Mouse (Mus musculus) layer of hippocampus, adult 9-10 months (tissue): Measurements from ENCODE around the gene Cpa2.

ENCODE experiments used
- DNase-seq: peaks from one replicate; pipeline ENCODE4 v3.0.0; 2022; ENCODE audit warnings: low spot score

The Cpa2 gene

DNA sequence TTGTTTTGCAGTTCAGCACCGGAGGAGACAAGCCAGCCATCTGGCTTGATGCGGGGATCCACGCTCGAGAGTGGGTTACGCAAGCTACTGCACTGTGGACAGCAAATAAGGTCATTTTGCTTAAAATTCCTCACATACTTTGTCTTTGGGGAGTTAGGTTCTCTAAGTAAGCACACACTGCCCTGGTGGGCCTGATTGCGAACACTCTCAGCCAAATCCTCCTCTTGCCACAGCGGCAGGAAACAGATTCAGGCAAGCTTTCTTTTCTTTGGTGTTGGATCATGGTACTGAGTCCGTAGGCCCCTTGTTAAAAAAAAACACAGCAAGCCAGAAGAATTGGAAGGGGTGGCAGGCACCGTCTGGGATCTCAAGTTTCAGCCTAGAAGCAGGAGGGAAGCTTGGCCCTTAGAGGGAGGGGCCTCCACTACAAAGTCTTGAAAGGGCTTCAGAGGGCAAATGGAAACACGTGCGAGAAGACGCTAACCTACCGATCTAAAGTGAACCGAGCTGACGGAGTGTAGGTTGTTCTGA is 7.9 kb downstream of the Cpa2 start:
- no peak for DNase-seq

DNA sequence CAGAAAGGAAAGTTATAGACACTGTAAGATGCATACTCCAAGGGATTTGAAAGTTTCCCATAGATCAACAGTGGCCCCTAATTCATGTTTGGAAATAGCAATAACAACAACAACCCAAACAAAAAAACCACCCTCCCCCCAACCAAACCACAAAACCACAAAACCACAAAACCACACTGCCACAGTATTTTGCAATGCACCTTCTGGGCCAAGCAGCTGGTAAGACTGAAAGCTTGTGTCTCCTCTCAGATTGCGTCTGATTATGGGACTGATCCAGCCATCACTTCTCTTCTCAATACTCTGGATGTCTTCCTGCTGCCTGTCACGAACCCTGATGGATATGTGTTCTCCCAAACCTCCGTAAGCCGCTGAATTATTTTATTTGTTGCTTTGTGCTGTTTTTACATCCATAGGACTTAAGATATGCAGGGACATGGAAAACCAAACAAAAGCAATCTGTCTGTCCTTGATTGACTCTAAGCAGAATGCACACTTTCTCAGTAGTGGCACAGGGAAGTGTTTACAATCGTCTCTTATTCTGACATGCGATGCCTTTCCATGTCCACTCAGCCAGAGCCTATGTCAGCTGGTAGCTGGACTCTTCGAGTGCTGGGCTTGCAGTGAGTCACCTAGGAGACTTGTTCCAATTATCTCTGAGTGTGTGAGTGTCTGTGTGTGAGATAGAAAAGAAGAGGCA is 9.3 kb downstream of the Cpa2 start:
- no peak for DNase-seq

DNA sequence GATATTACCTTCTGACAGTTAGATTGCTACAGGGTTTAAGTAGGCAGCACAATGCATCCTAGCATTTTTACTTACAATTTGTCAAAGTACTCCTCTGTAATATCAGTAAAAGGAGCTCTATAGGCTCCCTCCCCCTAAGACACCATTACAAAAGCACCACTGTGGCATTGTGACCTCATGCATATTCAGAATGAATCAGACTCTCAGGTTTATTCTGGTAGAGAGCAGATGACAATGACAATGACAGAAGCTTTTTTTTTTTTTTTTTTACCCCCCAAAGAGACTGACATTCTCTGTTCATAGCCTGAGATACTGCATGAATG is 9.8 kb downstream of the Cpa2 start:
- no peak for DNase-seq

DNA sequence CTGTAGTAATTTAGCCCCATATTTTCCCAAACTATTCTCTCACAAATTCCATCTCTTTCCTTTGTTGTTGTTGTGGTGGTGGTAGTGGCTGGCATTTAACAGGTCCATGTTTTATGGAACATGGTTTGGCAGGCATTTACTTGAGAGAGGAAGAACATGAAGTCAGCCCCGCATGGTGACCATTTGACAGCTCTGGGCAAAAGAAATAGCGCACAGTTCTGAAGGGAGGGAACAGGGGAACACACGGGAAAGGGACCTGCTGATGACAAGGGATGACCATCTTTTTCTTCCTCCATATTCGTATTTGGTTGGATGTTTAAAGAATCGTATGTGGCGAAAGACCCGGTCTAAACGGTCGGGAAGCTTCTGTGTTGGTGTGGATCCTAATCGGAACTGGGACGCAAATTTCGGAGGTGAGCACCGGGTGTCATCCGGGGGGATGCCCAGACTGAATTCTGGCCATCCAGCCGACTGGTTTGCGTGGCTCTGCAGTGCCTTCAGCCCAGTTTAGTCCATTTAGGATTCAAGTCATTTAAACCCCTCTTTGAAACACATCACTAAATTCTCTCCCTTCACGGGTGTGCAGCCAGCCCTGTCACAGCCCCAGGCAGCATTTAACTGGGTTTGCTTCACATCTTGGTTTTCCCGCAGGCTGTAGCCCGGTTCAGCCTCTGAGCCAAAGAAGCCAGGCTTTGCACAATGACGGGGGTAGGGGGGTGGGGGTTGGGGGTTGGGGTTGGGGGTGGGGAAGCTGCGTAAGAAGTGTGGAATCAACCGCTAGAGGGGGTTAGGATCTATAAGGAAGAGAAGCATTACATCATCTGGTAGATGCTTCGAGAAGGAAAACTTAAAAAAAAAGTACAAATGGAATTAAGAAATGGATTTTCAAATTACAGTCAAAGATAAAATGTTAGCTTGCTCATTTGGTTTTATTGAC is 10.5 kb downstream of the Cpa2 start:
- DNase-seq = no peak

DNA sequence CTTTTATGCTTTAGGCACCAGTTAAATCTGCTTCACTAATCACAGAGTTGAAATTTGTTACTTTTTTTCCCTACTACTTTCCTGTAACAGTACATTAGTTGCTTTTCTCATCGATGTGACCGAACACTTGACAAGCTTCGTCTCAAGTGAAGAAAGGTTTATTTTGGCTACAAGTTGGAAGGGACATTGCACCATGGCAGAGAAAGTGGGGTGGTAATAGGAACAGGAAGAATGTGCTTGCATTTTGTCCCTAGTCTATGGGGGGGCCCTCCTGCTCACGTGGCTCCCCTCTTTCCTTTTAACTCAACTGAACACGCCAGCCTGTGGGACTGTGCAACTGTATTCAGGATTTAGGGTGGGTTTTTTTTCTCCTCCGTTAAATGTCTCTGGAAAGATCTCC is 11.2 kb downstream of the Cpa2 start:
- no peak for DNase-seq

DNA sequence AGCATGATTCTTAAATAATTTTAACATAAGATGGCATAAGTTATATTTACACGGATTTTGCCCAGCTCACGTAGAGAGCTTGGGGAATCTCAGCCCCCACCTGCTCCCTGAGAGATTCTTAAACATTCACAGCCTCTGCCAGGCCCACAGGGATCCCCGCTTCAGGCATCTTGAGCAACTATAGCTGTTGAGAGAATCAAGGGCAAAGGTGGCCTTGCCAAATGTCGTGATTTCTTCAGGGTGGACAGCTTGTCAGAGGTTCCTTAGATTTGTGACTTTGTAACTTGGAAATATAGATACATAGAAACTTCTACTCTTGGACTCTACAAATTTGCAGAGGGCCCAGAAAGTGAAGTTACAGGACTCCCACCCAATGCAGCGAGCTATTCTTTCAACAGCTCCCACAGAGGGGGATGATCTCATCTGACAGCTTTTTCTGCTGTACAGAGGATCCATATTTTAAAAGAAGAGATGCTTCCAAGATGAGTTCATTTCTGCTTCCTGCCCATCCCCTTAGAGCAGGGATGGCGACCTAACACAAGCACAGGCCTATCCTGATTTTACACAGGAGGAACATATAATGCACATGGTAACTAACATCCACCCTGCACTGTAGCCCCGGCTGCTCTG is 12.1 kb downstream of the Cpa2 start:
- DNase-seq = no peak

DNA sequence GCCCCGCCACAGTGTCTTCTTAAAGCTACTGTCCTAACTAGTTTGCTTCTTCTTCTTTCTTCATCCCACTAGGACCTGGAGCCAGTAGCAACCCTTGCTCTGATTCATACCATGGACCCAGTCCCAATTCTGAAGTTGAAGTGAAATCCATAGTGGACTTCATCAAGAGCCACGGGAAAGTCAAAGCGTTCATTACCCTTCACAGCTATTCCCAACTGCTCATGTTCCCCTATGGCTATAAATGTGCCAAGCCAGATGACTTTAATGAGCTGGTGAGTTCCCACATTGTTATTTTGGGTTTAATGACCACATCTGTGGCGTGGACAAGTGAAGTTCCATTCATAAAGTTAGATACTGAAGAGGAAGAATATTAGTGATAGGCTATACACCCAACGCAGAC is 12.7 kb downstream of the Cpa2 start:
- no peak for DNase-seq

DNA sequence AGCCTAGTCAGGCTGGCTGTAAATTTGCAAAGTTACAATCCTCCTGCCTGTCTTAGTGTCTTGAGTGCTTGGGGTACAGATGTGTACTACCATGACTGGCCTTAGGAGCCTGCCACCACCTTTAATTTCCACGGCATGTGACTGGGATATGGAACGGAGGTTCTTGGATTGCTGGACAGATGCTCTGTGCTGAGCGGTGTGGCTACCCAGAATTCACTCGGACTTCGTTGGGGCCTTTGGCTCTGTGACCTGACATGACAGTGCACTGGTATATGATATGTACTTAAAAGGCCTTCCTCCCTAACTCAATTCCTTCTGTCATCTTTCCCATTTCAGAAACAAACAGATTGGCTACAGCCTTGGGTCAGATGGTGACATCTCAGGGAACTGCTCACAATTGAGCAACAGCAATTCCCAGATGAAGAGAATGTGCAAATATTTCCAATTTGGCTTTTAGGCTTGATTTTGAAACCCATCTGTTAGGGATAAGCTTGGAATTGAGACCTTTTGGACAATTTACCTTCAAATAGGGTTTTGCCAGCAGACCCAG is 13.3 kb downstream of the Cpa2 start:
- DNase-seq = no peak

DNA sequence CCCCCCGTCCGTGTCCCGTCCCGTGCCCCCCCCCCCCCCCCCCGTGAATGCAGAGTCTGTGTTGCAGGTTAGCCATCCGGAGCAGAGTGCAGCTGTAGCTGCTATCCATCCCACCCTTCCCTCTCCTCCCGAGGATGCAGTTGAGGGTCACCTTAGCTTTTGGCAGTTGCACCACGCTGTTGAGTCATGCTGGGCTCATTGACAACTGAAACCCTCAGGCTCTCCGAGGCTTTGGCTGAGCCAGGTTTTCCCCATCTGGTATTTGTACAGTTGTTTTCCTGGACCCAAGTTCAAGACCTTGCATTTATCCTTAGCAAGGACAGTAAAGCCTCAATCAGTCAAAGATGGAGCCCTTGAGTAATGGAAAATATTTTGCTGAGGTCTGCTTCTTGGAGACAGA is 14.7 kb downstream of the Cpa2 start:
- no peak for DNase-seq

DNA sequence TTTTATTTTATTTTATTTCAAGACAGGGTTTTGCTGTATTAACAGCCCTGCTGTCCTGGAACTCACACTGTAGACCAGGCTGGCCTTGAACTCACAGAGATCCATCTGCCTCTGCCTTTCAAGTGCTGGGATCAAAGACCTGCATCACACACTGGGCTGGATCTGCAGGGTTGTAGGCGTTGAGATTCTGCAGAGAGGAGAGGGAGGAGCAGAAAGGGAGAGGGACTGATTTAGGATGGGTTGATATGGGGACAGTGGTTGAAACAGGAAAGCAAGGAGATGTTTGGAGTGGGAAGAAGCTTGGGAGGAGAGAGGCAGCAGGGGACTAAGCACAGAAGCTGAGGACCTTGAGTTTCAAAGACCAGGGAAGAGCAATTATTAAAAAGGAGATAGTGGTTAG is 18.3 kb downstream of the Cpa2 start:
- no peak for DNase-seq

DNA sequence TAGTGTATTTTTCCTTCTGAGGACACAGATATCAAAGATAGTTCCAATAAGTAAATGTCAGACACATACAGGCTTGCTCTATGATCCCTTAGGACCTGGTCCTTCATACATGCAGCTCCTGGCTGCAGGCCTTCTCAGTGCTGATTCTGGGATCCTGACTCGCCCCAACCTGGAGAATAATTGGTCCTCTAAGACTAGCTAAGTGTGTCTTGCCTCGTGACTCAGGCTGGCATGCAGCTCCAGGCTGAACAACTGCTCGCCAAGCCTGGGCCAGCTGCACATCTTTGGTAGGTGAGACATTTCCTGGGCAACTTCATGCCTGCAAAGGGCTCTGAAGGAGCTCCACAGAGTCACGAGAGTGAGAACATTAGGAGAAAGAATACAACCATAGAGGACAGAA is 20.8 kb downstream of the Cpa2 start:
- DNase-seq = no peak

DNA sequence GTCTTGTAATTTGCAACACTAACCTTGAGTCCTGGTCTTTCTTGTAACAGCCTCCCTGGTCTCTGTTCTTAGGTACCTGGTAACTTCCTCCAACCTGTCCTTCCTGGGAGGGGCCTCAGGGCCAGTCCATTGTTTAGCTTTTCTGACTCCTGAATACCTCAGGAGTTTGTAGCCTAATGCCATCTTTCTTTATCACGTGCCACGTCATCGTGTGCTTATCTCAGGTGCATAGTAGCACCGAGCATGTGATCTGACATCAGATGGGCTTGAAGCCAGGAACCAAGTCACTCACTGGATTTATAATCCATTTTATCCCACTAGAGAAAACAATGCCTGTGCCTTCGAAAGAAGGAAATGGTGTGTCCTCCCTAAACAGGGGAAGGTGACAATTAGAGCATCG is 22.2 kb downstream of the Cpa2 start:
- no peak for DNase-seq

DNA sequence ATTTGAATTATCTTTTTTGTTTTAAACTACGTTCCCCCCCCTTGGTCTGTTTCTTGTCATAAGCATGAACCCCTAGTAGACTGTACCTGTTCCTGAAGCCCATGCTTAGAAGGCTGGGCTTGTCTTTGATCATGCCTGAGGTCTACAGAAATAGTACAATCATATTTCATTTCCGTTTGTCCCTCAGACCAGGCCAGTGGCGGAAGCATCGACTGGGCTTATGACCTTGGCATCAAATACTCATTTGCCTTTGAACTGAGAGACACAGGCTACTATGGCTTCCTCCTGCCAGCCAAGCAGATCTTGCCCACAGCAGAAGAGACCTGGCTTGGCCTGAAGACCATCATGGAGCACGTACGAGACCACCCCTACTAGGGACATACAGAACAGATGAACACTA is 22.7 kb downstream of the Cpa2 start:
- DNase-seq = no peak

DNA sequence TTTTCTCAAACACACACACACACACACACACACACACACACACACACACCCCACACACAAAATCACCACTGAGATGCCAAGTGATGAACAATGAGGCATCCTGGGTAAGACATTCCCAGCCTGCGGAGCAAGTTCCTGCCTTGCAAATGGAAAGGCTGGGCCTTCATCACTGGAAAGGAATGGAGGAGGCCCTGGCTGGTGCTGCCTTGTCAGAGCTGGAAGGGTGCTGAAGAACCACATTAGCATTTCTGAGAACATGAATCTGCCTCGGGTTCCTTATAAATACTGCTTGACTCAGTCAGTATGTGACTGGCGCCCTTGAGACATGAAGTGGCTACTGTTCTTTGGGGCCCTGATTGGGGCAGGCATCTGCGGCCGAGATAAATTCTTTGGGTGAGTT is 26.7 kb downstream of the Cpa2 start, which contains the start of gene Cpa4:
Gene Cpa4, plus strand, starts transcription at position 301 of the 400 bp plus-strand sequence.
- no peak for DNase-seq

DNA sequence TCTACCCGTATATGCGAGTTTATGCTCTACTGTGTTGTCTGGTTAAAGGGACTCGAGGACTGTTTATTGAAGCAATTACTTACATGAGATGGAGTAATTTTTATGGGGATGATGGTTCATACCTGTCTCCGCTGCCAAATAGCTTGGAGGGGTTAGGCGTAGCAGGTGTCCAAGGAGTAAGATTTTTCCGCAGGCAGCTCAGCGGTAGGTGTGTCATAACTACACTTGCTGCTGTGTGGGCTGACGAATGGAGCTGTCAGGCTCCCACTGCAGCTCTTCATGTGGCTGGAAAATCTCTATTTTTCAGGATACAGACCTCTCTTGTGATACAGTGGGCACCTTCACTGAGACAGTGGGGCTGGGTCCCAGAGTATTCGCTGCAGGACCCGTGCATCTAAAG is 27.9 kb downstream of the Cpa2 start:
- no peak for DNase-seq

DNA sequence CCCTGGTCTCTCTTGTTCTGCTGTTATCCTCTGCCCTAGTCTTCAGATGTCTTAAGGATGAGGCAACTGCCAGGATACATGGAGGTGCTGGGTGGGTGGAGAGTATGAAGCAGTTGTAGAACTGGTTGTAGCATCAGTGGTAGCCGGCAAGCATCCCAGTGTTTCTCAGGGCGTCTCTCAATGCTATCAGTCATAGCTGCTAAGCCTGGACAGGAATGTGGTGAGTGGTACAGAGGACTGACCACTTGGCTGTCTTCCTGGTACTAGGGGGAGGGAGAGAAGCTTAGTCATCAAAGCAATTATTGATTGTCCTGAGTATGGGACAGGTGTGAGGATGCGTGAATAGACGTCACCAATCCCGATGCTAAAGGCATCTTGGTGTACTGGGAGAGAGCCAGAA is 28.6 kb downstream of the Cpa2 start:
- DNase-seq = no peak

DNA sequence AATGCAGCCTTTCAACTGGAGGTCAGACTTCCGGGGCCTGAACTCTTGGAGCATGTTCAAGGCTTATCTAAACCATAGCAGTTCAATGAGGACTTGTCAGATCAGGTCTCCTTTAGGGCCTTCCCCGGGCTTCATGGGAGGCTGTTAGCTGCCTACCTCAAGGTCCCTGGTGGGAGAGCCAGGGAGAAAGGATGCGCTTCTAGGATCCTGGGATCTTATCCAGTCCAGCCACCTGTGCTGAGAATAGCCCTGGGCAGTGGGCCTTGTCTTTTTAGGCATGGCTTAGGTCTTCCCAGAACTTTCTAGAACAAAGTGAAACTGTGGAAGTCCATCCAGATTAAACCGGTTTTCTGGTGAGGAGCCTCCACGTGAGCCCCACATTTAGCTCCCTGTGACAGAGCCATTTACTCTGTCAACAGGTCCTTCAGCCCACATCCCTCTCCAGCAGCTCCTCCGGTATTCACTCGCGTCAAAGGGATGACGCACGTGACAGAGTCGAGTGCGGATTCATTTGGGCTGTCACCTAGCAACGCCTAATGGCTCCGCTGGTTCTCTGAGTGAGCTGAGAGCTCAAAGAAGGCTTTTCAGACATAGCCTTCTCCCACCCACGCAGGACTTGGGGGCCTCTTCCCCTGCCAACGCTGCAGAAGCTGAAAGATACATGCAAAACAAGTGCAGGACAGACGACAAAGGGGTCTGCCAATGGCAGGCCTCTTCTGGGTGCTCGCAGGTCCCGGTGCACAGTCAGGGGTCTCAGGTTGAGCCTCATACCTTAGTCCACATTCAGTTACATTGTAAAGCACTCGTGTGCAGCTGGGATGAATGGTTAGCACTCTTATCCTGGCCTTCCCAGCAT is 31.3 kb downstream of the Cpa2 start:
- no peak for DNase-seq

DNA sequence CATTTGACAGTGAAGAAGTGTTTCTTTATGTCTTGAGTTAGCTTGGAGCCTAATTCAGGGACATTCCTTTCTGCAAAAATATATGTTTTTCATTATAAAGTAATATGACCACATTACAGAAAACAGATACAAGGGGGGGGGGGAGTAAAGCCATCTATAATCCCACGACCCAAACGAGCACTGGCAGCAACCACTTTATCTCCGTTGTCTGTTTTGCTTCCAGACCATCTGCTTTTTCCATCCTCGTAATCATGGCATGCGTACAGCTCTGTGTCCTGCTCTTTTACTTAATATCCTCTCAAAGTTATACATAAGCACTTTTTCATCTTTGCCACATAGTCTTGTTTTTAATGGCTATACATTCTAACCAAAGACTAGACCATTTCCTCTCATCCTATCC is 32.0 kb downstream of the Cpa2 start:
- DNase-seq = no peak

DNA sequence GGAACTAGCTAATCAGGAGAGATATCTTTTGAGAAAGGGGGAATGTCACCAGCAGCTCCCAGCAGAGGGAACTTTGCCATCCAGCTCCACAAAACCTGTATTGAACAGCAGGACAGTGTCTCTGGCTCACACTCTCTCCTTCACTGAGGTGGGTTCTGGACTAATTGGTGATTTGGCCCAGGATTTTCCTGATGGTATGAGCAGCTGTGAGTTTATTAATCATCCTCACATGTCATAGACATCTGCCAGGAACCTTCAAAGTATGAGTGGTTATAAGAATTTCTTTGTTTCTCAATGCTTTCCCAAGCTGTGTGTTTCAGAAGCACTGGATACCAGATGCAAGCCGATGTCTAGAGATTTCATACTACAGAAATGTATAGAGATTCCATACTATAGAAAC is 33.6 kb downstream of the Cpa2 start:
- no peak for DNase-seq

DNA sequence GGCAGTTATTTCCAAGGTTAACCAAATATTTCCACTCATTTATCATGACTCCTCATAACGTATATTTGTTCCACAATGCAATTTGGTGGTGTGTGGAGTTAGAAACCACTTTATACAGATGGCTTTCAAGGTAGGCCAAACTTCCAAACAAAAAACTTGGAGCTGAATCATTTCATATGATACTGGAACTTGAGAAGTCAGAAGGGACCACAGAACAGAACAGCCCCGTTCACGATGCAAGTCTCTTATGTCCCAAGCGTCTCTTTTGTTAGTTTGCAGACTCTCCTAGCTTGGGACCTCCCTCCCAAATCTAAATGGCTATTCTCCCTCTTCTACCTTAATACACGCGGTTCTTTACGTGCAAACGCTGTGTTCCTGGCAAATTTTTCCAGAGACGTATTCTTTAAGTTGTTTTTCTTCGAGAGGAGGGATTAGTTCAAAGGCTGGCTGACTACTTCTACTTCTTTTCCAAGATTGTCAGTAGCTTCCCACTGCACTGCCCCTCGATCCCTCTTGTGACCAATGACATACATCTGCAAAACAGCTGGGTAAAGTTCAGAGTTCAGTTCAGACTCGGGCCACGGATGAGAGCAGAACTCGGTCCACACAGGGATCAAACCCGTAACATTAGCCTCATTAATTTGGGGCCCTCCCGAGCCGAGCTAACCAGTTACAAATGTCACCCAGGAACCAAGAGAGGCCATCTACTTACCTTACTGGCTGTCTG is 35.3 kb downstream of the Cpa2 start:
- no peak for DNase-seq
